Mouse (Mus musculus): ENCODE data around the gene Zfp87. TPM values are rescaled to one million over a fixed set of nuclear protein-coding genes. Genes with fewer than 3 reads are reported as not detected.

Zfp87 gene
- polyA plus RNA-seq, 1 experiment from 2014 or later = 31.7 TPM

DNA sequence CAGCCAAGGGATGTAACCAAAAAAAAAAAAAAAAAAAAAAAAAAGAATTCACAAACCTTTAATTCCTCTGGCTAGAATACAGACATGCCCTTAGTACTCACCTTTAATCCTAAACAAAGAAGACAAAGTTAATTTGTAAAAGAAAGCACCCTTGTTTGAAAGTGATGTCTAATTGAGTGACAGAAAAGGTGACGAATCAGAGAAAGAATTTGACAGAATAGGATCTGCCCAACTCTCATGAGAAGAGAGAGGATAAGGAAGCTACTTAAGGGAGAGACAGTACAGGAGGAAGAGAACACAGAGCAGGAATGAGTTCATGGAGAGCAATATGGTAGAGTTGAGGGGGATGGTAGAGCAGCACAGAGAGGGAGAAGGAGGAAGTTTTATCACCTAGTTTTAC is 30.3 kb downstream of the Zfp87 start:
- DNase-seq (ENCODE audit: low spot score, missing footprints) = no peak
- H3K36me3 ChIP-seq (ENCODE audit: control insufficient read depth, insufficient read depth, low read length) = peaks cover 24% of the 10 kb centered on the region
- peaks cover 6% of the 10 kb centered on the region; the same call in 1 of the 2 replicates for H3K4me1 ChIP-seq (ENCODE audit: control insufficient read depth, insufficient read depth, low read length)
- no peaks in the 10 kb centered on the region for H3K27me3 ChIP-seq (ENCODE audit: control insufficient read depth, insufficient read depth, low read length)
- H3K27ac ChIP-seq (ENCODE audit: low read depth, low read length) = no peak overlapping the region
- no peak overlapping the region for H3K9ac ChIP-seq (ENCODE audit: low read length)
- peaks cover 4% of the 10 kb centered on the region; the same call in 1 of the 2 replicates for H3K9me3 ChIP-seq (ENCODE audit: control insufficient read depth, low read length)
- ATAC-seq (ENCODE audit: low FRiP score) = no peak
- no peak overlapping the region for H3K4me3 ChIP-seq (ENCODE audit: low read depth, low read length)
- H3K4me2 ChIP-seq = no peak overlapping the region
- 95% methylated on average over 1 of the region's 1 CpGs for WGBS

DNA sequence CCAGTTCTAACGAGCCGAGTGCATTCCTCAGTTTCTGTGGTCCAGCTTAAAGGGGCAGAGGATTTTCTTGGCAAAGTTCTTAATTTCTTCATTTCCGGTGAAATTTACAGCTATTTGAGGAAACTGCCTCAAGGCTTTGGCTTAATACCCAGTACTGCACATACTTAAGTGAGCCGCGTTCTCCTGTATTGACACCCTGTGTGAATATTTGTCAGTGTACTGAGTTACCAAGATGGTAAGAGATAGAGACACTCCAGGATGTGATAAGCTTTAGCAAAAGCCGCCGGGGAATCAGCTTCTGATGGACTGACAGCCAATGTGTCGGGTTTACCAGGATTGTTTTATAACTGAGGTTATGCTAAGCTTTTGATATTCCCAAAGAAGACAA is 41.6 kb downstream of the Zfp87 start:
- Histone ChIP-seq H3K4me3 (ENCODE audit: low read depth, low read length) (peak overlapping the region; percentile 53), H3K27me3 (ENCODE audit: control insufficient read depth, insufficient read depth, low read length) (no peaks in the 10 kb centered on the region), H3K9ac (ENCODE audit: low read length) (peak overlapping the region; percentile 59; the same call in 1 of the 2 replicates), H3K4me2 (peak overlapping the region; percentile 52), H3K36me3 (ENCODE audit: control insufficient read depth, insufficient read depth, low read length) (peaks cover 2% of the 10 kb centered on the region; the same call in 1 of the 2 replicates), H3K4me1 (ENCODE audit: control insufficient read depth, insufficient read depth, low read length) (no peaks in the 10 kb centered on the region), H3K9me3 (ENCODE audit: control insufficient read depth, low read length) (no peaks in the 10 kb centered on the region), H3K27ac (ENCODE audit: low read depth, low read length) (no peak overlapping the region)
- DNase-seq (ENCODE audit: low spot score, missing footprints) = no peak
- WGBS = 54% methylated on average over 8 of the region's 8 CpGs
- peak; percentile 65 for ATAC-seq (ENCODE audit: low FRiP score)

DNA sequence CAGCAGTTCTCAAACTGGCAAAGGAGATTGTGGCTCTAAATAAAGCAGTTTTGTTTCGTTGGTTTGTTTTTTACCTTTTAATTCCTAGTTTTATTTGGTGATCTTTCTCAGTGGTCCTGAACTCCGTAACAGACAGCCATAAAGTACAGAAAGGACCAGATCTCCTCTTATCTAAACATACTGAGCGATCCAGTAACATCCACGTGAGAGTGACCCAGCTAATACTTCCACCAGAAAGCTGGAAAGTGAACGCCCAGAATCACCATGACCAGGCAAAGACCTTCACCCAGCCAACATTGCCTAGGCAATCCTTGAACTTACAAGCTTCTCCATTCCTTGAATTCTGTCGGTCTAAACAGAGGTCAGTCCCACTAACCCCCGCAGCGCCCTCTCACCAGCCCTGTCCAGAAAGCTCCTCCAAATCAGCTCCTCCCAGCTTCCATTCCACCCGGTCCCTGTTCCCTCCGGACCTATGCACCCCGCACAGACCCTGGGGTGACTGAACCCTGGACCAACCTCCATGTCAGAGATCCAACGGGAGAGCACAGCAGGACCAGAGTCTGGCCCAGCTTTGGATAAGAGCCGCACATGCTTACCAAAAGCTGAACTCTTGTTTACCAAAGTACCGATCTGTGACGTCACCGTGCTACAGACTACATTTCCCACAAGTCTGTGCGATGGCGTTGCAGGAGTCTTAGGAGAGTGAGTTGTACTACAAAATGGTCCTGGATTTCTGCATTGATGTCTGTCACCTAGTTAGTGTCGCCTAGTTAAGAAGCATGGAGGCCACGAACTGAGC is 42.2 kb downstream of the Zfp87 start, which contains the start of gene Zfp874b:
Zfp874b (minus strand) TSS at position 634 of the 799 bp plus-strand sequence.
- DNase-seq (ENCODE audit: low spot score, missing footprints) = peak; percentile 99
- Histone ChIP-seq H3K4me3 (ENCODE audit: low read depth, low read length) (peak within 1 kb of the TSS; percentile 53), H3K9ac (ENCODE audit: low read length) (peak within 1 kb of the TSS; percentile 59), H3K27ac (ENCODE audit: low read depth, low read length) (no peak within 1 kb of the TSS), H3K9me3 (ENCODE audit: control insufficient read depth, low read length) (no peaks in the 10 kb centered on the region), H3K4me2 (peak within 1 kb of the TSS; percentile 52), H3K36me3 (ENCODE audit: control insufficient read depth, insufficient read depth, low read length) (peaks cover 2% of the 10 kb centered on the region; the same call in 1 of the 2 replicates), H3K4me1 (ENCODE audit: control insufficient read depth, insufficient read depth, low read length) (no peaks in the 10 kb centered on the region), H3K27me3 (ENCODE audit: control insufficient read depth, insufficient read depth, low read length) (no peaks in the 10 kb centered on the region)
- peak; percentile 95 for ATAC-seq (ENCODE audit: low FRiP score)
- 6% methylated on average over 20 of the region's 20 CpGs for WGBS

DNA sequence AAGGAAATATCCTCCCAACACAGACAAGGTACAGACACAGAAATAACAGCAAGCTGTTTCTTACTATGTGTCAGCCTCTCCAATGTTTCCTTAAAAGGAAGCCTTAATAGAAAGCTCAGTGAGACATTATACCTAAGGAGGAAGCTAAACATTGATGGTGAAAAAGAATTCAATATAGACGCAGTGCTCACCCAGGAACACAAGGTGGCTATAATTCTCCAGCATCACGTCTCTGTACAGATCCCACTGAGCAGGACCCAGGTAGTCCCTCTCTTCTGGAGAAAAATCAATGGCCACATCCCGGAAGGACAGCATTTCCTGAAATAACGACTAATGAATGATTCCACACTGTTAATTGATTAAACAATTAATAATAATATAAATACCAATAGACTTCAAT is 44.4 kb downstream of the Zfp87 start:
- Histone ChIP-seq H3K27me3 (ENCODE audit: control insufficient read depth, insufficient read depth, low read length) (no peaks in the 10 kb centered on the region), H3K36me3 (ENCODE audit: control insufficient read depth, insufficient read depth, low read length) (no peaks in the 10 kb centered on the region), H3K9me3 (ENCODE audit: control insufficient read depth, low read length) (no peaks in the 10 kb centered on the region), H3K4me1 (ENCODE audit: control insufficient read depth, insufficient read depth, low read length) (no peaks in the 10 kb centered on the region), H3K27ac (ENCODE audit: low read depth, low read length) (no peak overlapping the region), H3K9ac (ENCODE audit: low read length) (no peak overlapping the region), H3K4me3 (ENCODE audit: low read depth, low read length) (no peak overlapping the region), H3K4me2 (no peak overlapping the region)
- 67% methylated on average over 4 of the region's 4 CpGs for WGBS
- DNase-seq (ENCODE audit: low spot score, missing footprints) = no peak
- ATAC-seq (ENCODE audit: low FRiP score) = no peak

- DNase-seq (ENCODE audit: low spot score, missing footprints) (no peak), ATAC-seq (ENCODE audit: low FRiP score) (no peak)
- Histone ChIP-seq H3K9ac (ENCODE audit: low read length) (no peak overlapping the region), H3K27me3 (ENCODE audit: control insufficient read depth, insufficient read depth, low read length) (no peaks in the 10 kb centered on the region), H3K36me3 (ENCODE audit: control insufficient read depth, insufficient read depth, low read length) (no peaks in the 10 kb centered on the region; the same call in 1 of the 2 replicates), H3K4me1 (ENCODE audit: control insufficient read depth, insufficient read depth, low read length) (no peaks in the 10 kb centered on the region), H3K4me3 (ENCODE audit: low read depth, low read length) (no peak overlapping the region), H3K9me3 (ENCODE audit: control insufficient read depth, low read length) (no peaks in the 10 kb centered on the region), H3K4me2 (no peak overlapping the region), H3K27ac (ENCODE audit: low read depth, low read length) (no peak overlapping the region)
- 86% methylated on average over 3 of the region's 3 CpGs for WGBS
These were observed 56.7 kb downstream of the Zfp87 start for GRCm38 (mm10) chr13:67469274-67469673.

Other genes starting within 250 kb of the Zfp87 start
- 2.6 and 2.9 TPM in 2 replicates for gene Zfp458, start 247.7 kb downstream of the Zfp87 start, polyA plus RNA-seq (2014; fragmentation: Nextera tagmentation; extraction: Ambion mirVana)
- 0.12 and 0.40 TPM in 2 replicates for gene Zfp457, start 219.7 kb downstream of the Zfp87 start, polyA plus RNA-seq (2014; fragmentation: Nextera tagmentation; extraction: Ambion mirVana)
- 2.1 and 2.5 TPM in 2 replicates for gene Zfp595, start 193.6 kb downstream of the Zfp87 start, polyA plus RNA-seq (2014; fragmentation: Nextera tagmentation; extraction: Ambion mirVana)
- not detected in 2 replicates for gene Gm28044, start 165.6 kb downstream of the Zfp87 start, polyA plus RNA-seq (2014; fragmentation: Nextera tagmentation; extraction: Ambion mirVana)
- gene Zfp953, start 165.6 kb downstream of the Zfp87 start, polyA plus RNA-seq (2014; fragmentation: Nextera tagmentation; extraction: Ambion mirVana) = 1.1 and 1.2 TPM in 2 replicates
- 0.41 TPM in 1 of 2 replicates, not detected in the other for gene Gm28041, start 150.4 kb downstream of the Zfp87 start, polyA plus RNA-seq (2014; fragmentation: Nextera tagmentation; extraction: Ambion mirVana)
- 0.92 and 1.3 TPM in 2 replicates for gene Zfp456, start 150.4 kb downstream of the Zfp87 start, polyA plus RNA-seq (2014; fragmentation: Nextera tagmentation; extraction: Ambion mirVana)
- 3.6 and 4.0 TPM in 2 replicates for gene Zfp429, start 126.4 kb downstream of the Zfp87 start, polyA plus RNA-seq (2014; fragmentation: Nextera tagmentation; extraction: Ambion mirVana)
- gene Zfp459, start 104.8 kb downstream of the Zfp87 start, polyA plus RNA-seq (2014; fragmentation: Nextera tagmentation; extraction: Ambion mirVana) = 0.26 and 1.3 TPM in 2 replicates
- gene Zfp874a, start 74.6 kb downstream of the Zfp87 start, polyA plus RNA-seq (2014; fragmentation: Nextera tagmentation; extraction: Ambion mirVana) = 7.5 and 9.4 TPM in 2 replicates
- 1.2 and 1.9 TPM in 2 replicates for gene Zfp874b, start 41.9 kb downstream of the Zfp87 start, polyA plus RNA-seq (2014; fragmentation: Nextera tagmentation; extraction: Ambion mirVana)
- 17.9 and 19.6 TPM in 2 replicates for gene Zfp58, start 25.6 kb downstream of the Zfp87 start, polyA plus RNA-seq (2014; fragmentation: Nextera tagmentation; extraction: Ambion mirVana)
- gene Gm26965, start within 50 bp of the Zfp87 start, polyA plus RNA-seq (2014; fragmentation: Nextera tagmentation; extraction: Ambion mirVana) = not detected in 2 replicates
- gene Zfp748, start 27.7 kb upstream of the Zfp87 start, polyA plus RNA-seq (2014; fragmentation: Nextera tagmentation; extraction: Ambion mirVana) = 18.8 and 21.4 TPM in 2 replicates
- gene Zfp729b, start 83.5 kb upstream of the Zfp87 start, polyA plus RNA-seq (2014; fragmentation: Nextera tagmentation; extraction: Ambion mirVana) = 4.7 and 5.3 TPM in 2 replicates
- gene Gm49345, start 111.6 kb upstream of the Zfp87 start, polyA plus RNA-seq (2014; fragmentation: Nextera tagmentation; extraction: Ambion mirVana) = 0.27 TPM in 1 of 2 replicates, not detected in the other
- gene Zfp729a, start 111.6 kb upstream of the Zfp87 start, polyA plus RNA-seq (2014; fragmentation: Nextera tagmentation; extraction: Ambion mirVana) = 2.6 and 5.0 TPM in 2 replicates
- 10.5 and 13.4 TPM in 2 replicates for gene Zfp738, start 160.9 kb upstream of the Zfp87 start, polyA plus RNA-seq (2014; fragmentation: Nextera tagmentation; extraction: Ambion mirVana)
- 5.7 TPM in 2 replicates for gene Zfp65, start 203.0 kb upstream of the Zfp87 start, polyA plus RNA-seq (2014; fragmentation: Nextera tagmentation; extraction: Ambion mirVana)
- 6.4 and 6.7 TPM in 2 replicates for gene Zfp85, start 229.1 kb upstream of the Zfp87 start, polyA plus RNA-seq (2014; fragmentation: Nextera tagmentation; extraction: Ambion mirVana)